Mouse (Mus musculus) C2C12 (cell line): ENCODE results near the gene Nckap1l.

ENCODE experiments used
- CEBPB ChIP-seq: IDR thresholded peaks from one replicate; pipeline ENCODE4 v1.6.1; 2011; ENCODE audit warnings: low read depth, mild to moderate bottlenecking, control low read depth, moderate library complexity
- CTCF ChIP-seq: IDR thresholded peaks from one replicate; pipeline ENCODE4 v1.5.1; 2011; ENCODE audit not compliant: control insufficient read depth, insufficient read depth, insufficient read length
- FOSL1 ChIP-seq: IDR thresholded peaks from one replicate; pipeline ENCODE4 v1.8.0; 2011; ENCODE audit warnings: mild to moderate bottlenecking, low read length; ENCODE audit not compliant: poor library complexity, insufficient read depth, severe bottlenecking
- MAX ChIP-seq: IDR thresholded peaks from one replicate; pipeline ENCODE4 v1.6.1; 2011; ENCODE audit warnings: mild to moderate bottlenecking, control low read depth
- USF1 ChIP-seq: IDR thresholded peaks from one replicate; pipeline ENCODE4 v1.6.1; 2011; ENCODE audit warnings: low read depth, mild to moderate bottlenecking, control low read depth, moderate library complexity

- TF ChIP-seq CTCF (no peak), FOSL1 (no peak), MAX (no peak), USF1 (no peak), CEBPB (no peak)
Observed at GRCm38 (mm10) chr15:103501186-103501585, 47.6 kb downstream of the Nckap1l start.
